Mouse (Mus musculus): ENCODE measurements around the gene 8030411F24Rik.
"Not testable (repeated sequence)": the region's sequence is repeated elsewhere in the genome, so short reads cannot be mapped to it uniquely, and the experiment has no call there.

Gene 8030411F24Rik

GRCm38 (mm10) chr2:148781709-148782108 lies at the start of gene 8030411F24Rik:
8030411F24Rik (plus strand) TSS chr2:148782009.
- H3K36me3 ChIP-seq (ENCODE audit: control insufficient read depth, insufficient read depth, low read length, poor library complexity, severe bottlenecking) = no peaks in the 10 kb centered on the region
- DNase-seq (ENCODE audit: low read depth, low spot score) = no peak
- H3K27me3 ChIP-seq (ENCODE audit: control insufficient read depth, insufficient read depth, low read length, poor library complexity, severe bottlenecking) = no peaks in the 10 kb centered on the region

DNA sequence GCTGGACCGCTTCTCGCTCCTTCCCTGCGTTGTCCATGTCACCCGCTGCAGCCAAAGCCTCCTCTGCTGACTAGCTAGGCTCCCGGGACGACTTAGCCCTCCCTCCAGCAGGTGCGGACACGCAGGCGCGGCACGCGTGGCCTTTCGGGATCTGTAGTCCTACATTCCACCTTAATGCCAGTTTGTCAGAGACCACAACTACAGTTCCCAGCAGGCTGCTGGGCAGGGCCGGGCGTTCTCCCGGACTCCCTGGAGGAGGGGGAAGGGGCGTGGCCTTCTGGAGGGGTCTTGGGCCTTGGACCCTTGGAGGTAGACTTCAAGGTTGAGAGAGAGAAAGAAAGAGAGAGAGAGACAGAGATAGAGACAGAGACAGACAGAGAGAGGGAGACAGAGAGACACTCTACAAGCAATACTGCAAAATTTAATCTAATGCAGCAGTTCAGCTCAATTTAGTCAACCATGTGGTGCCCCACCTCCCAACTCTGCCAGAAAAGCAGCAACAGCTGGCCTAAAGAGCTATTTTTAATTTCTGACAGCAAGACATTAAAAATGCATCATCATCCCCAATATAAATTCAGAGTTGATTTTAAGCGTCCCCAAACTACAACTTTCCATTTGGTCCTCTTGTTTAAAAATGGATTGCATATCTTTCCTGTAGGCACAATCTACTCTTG lies 49.3 kb upstream of the 8030411F24Rik start, which contains the start of gene Napb:
Napb (minus strand) TSS at position 141 of the 674 bp plus-strand sequence.
- peak; percentile 34 for DNase-seq (ENCODE audit: low read depth, low spot score)
- Histone ChIP-seq H3K27me3 (ENCODE audit: control insufficient read depth, insufficient read depth, low read length, poor library complexity, severe bottlenecking) (no peaks in the 10 kb centered on the region; the same call in 1 of the 2 replicates), H3K36me3 (ENCODE audit: control insufficient read depth, insufficient read depth, low read length, poor library complexity, severe bottlenecking) (no peaks in the 10 kb centered on the region)

- no peaks in the 10 kb centered on the region for H3K36me3 ChIP-seq (ENCODE audit: control insufficient read depth, insufficient read depth, low read length, poor library complexity, severe bottlenecking)
- no peak for DNase-seq (ENCODE audit: low read depth, low spot score)
- H3K27me3 ChIP-seq (ENCODE audit: control insufficient read depth, insufficient read depth, low read length, poor library complexity, severe bottlenecking) = no peaks in the 10 kb centered on the region; the same call in none of the 2 replicates
These were observed 38.8 kb upstream of the 8030411F24Rik start for GRCm38 (mm10) chr2:148743001-148743400.

DNA sequence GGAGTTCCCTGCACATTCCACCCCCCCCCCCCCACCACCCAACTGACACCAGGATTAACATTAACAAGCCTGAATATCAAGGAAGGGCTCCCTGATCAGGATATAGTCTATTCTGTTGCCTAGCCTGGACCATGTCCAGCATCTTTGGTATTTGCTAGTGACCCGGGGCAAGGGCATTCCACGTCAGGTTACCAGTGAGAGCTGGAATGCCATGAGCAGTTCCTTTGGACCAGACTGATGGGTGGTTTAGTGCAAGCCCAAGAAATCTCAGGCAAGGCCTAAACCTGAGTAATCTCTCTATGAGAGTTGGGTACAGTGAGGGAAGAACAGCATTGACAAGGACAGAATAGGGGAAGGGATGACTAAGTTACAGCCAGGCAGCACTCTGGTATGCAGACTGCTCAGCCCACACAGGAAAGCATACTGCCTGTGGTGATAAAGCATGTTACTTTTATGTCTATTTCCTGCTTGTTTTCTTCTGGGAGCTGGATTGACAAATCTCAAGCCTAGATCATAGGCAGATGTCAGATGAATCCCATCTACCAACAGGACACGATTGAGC lies 37.9 kb upstream of the 8030411F24Rik start:
- H3K27me3 ChIP-seq (ENCODE audit: control insufficient read depth, insufficient read depth, low read length, poor library complexity, severe bottlenecking) = no peaks in the 10 kb centered on the region; the same call in none of the 2 replicates
- DNase-seq (ENCODE audit: low read depth, low spot score) = no peak
- H3K36me3 ChIP-seq (ENCODE audit: control insufficient read depth, insufficient read depth, low read length, poor library complexity, severe bottlenecking) = no peaks in the 10 kb centered on the region

- H3K27me3 ChIP-seq (ENCODE audit: control insufficient read depth, insufficient read depth, low read length, poor library complexity, severe bottlenecking) = no peaks in the 10 kb centered on the region
- no peaks in the 10 kb centered on the region for H3K36me3 ChIP-seq (ENCODE audit: control insufficient read depth, insufficient read depth, low read length, poor library complexity, severe bottlenecking)
- DNase-seq (ENCODE audit: low read depth, low spot score) = no peak
These were observed 31.8 kb upstream of the 8030411F24Rik start, which contains the start of gene Cstl1 for GRCm38 (mm10) chr2:148750058-148750457. Cstl1 (plus strand) TSS chr2:148750358.

- DNase-seq (ENCODE audit: low read depth, low spot score) = peak; percentile 90
- H3K36me3 ChIP-seq (ENCODE audit: control insufficient read depth, insufficient read depth, low read length, poor library complexity, severe bottlenecking) = no peaks in the 10 kb centered on the region
- no peaks in the 10 kb centered on the region for H3K27me3 ChIP-seq (ENCODE audit: control insufficient read depth, insufficient read depth, low read length, poor library complexity, severe bottlenecking)
These were observed 29.7 kb upstream of the 8030411F24Rik start for GRCm38 (mm10) chr2:148751893-148752813.

- no peak for DNase-seq (ENCODE audit: low read depth, low spot score)
- Histone ChIP-seq H3K27me3 (ENCODE audit: control insufficient read depth, insufficient read depth, low read length, poor library complexity, severe bottlenecking) (no peaks in the 10 kb centered on the region), H3K36me3 (ENCODE audit: control insufficient read depth, insufficient read depth, low read length, poor library complexity, severe bottlenecking) (no peaks in the 10 kb centered on the region)
These were observed 27.4 kb upstream of the 8030411F24Rik start for GRCm38 (mm10) chr2:148754310-148754846.

DNA sequence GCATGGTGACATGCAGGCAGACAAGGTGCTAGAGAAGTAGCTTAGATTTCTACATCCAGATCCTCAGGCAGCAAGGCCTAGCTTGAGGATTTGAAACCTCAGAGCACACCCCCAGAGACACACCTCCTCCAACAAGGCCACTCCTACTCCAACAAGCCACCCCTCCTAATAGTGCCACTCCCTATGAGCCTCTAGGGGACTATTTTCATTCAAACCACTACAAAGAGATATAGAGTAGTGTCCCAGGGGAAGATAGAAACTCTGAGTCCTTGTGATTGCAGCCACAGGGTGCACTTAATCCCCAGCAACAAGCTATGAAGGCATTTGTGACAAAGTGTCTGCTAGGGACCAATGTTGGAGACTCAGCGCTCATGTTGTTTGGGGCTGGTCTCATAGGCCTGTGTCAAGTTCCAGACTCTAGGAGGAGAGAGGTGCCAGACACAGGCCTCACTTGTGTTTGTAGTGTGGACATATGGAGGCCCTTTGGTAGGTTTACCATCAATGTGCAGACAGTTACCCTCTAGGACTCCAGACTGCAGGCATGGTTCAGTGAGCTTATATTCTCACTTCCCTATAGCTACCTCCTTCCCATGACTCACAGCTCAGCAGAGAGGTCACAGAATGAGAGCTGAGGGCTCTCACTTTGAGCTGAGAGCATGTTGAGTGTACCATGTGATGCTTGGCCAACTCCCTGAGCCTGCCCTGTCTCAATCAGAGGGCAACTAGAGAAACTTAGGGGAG lies 18.0 kb upstream of the 8030411F24Rik start:
- Histone ChIP-seq H3K36me3 (ENCODE audit: control insufficient read depth, insufficient read depth, low read length, poor library complexity, severe bottlenecking) (no peaks in the 10 kb centered on the region), H3K27me3 (ENCODE audit: control insufficient read depth, insufficient read depth, low read length, poor library complexity, severe bottlenecking) (no peaks in the 10 kb centered on the region; the same call in 1 of the 2 replicates)
- DNase-seq (ENCODE audit: low read depth, low spot score) = peak; percentile 87

DNA sequence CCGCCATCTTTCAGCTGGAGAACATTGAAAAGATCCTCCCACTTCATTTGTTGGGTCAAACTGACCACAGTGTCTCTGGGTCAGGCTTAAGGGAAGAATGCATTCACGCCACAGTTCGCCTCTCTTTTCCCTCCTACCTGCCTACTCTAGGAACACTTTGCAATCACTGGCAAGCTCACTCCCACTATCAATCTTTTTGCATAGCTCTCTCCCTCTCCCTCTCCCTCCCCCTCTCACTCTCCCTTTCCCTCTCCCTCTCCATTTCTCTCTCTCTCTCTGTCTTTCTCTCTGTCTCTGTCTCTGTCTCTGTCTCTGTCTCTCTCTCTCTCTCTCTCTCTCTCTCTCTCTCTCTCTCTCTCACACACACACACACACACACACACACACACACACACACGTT lies 10.4 kb upstream of the 8030411F24Rik start, which contains the start of gene Cst11:
Cst11 (minus strand) TSS at position 101 of the 400 bp plus-strand sequence.
- H3K36me3 ChIP-seq (ENCODE audit: control insufficient read depth, insufficient read depth, low read length, poor library complexity, severe bottlenecking); DNase-seq (ENCODE audit: low read depth, low spot score); H3K27me3 ChIP-seq (ENCODE audit: control insufficient read depth, insufficient read depth, low read length, poor library complexity, severe bottlenecking): not testable (repeated sequence)

DNA sequence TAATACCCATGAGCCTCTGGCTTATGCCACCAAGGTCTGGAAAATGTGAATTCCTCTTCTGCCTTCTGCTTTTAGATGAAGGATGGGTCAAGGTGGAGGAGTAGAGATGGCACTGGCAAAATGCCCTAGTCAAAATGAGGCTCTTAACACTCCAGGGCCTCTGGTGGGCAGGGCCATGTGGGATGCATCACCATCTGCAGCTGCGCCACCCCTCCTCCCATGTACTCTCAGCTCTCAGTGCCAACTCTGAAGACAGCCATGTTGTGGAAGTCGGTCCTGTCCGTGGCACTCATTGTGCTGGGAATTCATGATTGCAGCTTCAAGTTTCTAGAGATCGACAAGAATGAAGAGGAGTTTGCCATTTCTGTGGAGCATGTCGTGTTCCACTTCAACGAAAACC lies 7.3 kb downstream of the 8030411F24Rik start, which contains the start of gene Cst12:
Cst12 (plus strand) TSS at position 220 of the 400 bp plus-strand sequence.
- Histone ChIP-seq H3K27me3 (ENCODE audit: control insufficient read depth, insufficient read depth, low read length, poor library complexity, severe bottlenecking) (no peaks in the 10 kb centered on the region), H3K36me3 (ENCODE audit: control insufficient read depth, insufficient read depth, low read length, poor library complexity, severe bottlenecking) (no peaks in the 10 kb centered on the region)
- no peak for DNase-seq (ENCODE audit: low read depth, low spot score)

- DNase-seq (ENCODE audit: low read depth, low spot score) = no peak
- H3K27me3 ChIP-seq (ENCODE audit: control insufficient read depth, insufficient read depth, low read length, poor library complexity, severe bottlenecking) = no peaks in the 10 kb centered on the region; the same call in 1 of the 2 replicates
- H3K36me3 ChIP-seq (ENCODE audit: control insufficient read depth, insufficient read depth, low read length, poor library complexity, severe bottlenecking) = no peaks in the 10 kb centered on the region
These were observed 16.7 kb downstream of the 8030411F24Rik start, which contains the start of gene Cst8 for GRCm38 (mm10) chr2:148798485-148798884. Cst8 (plus strand) TSS chr2:148798785.

DNA sequence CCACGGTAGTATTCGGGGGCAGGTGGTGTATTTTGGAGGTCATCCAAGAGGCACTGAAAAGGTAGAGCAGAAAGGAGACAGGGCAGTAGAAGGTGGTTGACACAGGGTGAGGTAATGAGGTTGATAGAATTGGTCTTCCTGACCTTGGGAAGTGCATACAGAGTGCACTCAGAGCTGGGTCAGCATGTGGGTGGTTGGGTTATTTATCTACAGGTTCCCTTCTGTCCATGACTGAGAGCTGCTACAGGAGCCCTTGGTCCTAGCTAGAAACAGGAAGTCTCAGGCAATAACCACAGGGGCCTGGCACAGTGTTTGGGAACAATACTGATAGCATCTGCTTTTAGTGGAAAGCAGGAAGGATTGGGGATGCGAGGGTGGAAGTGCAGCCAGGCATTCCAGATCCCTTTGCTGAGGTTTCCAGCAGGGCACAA lies 19.7 kb downstream of the 8030411F24Rik start:
- Histone ChIP-seq H3K27me3 (ENCODE audit: control insufficient read depth, insufficient read depth, low read length, poor library complexity, severe bottlenecking) (no peaks in the 10 kb centered on the region; the same call in 1 of the 2 replicates), H3K36me3 (ENCODE audit: control insufficient read depth, insufficient read depth, low read length, poor library complexity, severe bottlenecking) (no peaks in the 10 kb centered on the region)
- no peak for DNase-seq (ENCODE audit: low read depth, low spot score)

- Histone ChIP-seq H3K36me3 (ENCODE audit: control insufficient read depth, insufficient read depth, low read length, poor library complexity, severe bottlenecking) (no peaks in the 10 kb centered on the region), H3K27me3 (ENCODE audit: control insufficient read depth, insufficient read depth, low read length, poor library complexity, severe bottlenecking) (no peaks in the 10 kb centered on the region; the same call in 1 of the 2 replicates)
- no peak for DNase-seq (ENCODE audit: low read depth, low spot score)
These were observed 24.9 kb downstream of the 8030411F24Rik start for GRCm38 (mm10) chr2:148806696-148807095.

DNA sequence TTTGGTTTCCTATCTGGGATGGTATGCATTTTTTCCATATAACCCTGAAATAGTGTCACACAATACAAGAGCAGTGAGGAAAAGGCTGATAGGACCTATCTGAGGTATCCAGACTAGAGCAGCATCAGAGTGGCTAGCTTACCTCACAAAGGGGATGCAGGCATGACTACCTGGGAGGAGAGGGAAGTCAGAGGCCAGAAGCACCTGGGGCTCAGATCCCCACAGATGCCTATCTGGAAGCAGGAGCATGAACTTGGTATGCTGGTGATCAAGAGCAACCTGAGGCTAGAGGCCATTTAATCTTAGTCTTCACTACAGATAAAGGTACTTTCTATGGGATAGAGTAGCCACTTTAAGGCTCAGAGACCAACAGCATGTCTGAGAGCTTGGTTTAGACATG lies 38.1 kb downstream of the 8030411F24Rik start, which contains the start of gene Cst13:
Cst13 (plus strand) TSS at position 173 of the 400 bp plus-strand sequence.
- DNase-seq (ENCODE audit: low read depth, low spot score) = no peak
- Histone ChIP-seq H3K27me3 (ENCODE audit: control insufficient read depth, insufficient read depth, low read length, poor library complexity, severe bottlenecking) (no peaks in the 10 kb centered on the region), H3K36me3 (ENCODE audit: control insufficient read depth, insufficient read depth, low read length, poor library complexity, severe bottlenecking) (no peaks in the 10 kb centered on the region)

Data from splenic B cell, adult 2 months (primary cell).